Mouse (Mus musculus) thymus, postnatal 4 days (tissue): Measurements from ENCODE around the gene Mars.
"Not testable (repeated sequence)": the region's sequence is repeated elsewhere in the genome, so short reads cannot be mapped to it uniquely, and the experiment has no call there.

Experiments
- DNase-seq: peaks from one replicate; pipeline ENCODE4 v3.0.0; 2021

Mars gene

DNA sequence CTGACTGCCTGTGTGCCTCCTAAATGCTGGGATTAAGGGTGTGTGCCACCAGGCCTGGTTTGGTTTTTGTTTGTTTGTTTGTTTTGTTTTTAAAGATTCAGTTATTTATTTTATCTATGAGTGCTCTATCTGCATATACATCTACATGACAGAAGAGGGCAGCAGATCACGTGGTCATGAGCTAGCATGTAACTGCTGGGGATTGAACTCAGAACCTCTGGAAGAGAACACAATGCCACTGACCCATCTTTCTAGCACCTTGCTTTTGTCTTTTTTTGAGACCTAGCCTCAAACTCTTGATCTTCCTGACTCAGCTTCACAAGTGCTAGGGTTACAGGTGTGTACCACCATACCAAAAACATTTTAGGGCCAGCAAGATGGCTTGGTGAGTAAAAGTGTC, 23.7 kb upstream of the Mars start:
- DNase-seq: no peak

DNA sequence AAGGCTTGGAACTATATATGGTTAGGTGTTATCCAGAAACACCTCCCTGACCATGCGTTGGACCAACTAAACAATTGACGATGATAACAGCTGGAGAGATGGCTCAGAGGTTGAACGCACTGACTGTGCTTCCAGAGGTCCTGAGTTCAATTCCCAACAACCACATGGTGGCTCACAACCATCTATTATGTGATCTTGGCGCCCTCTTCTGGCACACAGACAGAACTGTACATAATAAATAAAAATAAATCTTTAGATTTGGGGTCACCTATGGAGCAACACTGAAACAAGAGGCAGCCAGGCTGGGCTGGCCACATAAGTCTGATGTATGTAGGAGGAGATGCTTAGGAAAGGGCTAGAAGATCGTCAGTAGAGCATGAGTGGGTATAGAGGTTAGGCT, 21.6 kb upstream of the Mars start:
- DNase-seq: peak; percentile 61

DNA sequence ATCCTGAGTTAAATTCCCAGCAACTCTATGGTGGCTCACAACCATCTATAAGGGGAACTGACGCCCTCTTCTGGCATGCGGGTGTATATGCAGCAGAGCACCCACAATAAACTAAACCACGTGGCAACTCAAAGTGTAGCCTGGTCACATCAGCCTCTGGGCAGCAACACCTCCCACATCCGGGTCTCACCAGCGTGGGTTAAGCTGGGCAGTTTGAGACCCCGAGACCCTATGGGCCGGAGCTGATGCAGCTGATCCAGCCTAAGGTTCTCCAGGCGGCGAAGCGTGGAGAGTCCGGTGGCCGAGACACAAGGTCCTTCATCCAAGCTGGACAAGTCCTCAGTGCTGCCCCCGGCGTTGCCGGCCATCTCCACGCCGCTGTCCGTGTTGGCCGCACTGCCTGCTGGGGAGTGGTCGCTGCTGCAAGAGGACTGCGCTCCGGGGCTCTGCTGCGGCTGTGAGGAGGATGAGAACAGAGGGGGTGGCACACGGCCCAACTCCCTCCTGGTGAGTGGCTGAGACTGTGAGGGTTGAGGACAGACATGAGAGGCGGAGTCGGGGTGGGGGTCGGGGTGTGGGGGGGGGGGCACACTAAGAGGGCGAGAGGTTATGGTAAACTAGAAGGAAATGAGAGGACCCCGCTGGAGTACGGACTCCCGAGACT, 20.8 kb upstream of the Mars start:
- no peak for DNase-seq

DNA sequence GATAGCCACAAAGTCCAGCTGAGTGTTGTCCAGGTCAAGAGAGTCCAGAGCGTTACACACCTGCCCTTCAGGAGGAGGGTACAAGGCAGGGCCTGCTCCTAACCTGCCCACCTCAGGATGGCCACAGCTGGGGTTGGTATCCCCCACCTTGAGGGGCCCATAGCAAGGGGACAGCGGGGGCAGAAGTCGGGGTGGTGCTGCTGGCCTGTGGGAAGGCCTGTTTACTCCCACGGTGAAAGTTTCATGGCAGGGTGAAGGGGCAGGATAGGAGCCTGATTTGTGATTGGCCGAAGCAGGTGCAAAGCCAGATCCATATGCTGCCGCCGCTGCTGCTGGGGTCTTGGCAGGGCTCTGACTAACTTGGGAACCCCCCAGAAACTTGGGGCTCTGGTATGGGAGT, 18.6 kb upstream of the Mars start:
- DNase-seq: no peak

DNA sequence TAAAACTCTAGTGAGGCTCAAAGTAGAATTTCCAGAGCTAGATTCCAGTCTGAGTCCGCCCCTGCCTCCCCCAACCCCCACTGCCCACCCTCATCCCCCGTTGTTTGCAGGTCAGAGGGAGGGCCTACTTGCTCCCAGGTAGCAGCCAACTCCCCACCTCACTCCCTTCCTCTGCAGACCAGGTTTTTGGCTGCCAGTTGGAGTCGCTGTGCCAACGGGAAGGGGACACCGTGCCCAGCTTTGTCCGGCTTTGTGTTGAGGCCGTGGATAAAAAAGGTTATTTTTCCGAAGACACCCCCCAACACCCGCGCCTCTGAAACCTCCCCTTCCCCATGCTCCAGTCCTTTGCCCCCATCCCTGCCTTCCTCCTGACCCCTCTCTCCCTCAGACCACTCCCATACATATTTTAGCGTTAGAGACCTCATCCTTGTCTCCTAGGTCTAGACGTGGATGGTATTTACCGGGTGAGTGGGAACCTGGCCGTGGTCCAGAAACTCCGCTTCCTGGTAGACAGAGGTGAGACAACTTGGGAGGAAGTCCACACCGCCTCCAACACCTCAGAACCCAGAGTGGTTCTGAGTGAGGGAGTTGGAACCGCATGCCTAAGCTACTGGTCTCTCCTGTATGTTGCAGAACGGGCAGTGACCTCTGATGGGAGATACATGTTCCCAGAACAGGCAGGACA, 16.0 kb upstream of the Mars start:
- DNase-seq: no peak

DNA sequence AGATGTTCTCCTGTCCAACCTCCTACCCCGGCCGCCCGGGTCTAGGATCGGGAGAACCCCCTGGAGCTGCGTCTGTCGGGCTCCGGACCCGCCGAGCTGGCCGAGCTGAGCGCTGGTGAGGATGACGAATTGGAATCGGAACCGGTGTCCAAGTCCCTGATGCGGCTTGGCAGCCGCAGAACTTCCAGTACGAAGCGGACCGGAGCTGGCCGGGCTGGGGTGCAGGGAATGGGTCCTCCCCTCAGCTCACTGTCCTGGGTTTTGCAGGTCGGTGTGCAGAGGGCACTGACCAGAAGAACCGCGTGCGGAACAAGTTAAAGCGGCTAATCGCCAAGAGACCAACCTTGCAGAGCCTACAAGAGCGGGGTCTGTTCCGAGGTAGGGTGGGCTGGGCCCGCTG, 15.2 kb upstream of the Mars start:
- no peak for DNase-seq

DNA sequence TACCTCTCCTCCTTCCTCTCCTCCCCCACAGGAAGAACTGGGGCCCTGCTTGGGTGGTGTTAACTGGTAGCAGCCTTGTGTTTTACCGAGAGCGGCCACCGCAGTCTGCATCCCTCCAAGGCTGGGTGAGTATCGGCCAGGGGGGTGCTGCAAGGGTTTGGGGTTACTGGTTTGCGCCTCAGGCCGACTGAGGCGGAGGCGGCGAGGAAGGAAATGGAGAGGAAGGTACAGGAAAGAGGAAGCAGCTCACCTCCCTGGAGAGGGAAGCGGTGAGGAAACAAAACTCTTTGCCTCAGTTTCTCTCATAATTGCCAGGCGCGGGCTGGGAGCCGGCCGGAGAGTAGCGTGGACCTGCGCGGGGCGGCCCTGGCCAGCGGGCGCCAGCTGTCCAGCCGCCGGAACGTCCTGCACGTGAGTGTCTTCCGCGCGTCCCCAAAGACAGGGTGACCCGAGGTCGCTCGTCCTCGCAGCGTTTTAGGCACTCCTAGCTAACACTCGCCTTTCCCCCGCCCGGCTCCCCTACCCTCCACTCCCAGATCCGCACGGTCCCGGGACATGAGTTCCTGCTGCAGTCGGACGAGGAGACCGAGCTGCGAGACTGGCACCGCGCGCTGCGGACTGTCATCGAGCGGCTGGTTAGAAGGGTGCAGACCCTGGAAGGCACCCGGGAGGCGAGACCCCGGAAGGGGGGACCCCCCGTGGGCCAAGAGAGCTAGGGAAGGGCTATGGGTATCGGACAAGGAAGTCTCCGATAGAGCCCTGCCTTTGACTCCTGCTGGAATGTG, 14.6 kb upstream of the Mars start:
- DNase-seq: peak; percentile 74

DNA sequence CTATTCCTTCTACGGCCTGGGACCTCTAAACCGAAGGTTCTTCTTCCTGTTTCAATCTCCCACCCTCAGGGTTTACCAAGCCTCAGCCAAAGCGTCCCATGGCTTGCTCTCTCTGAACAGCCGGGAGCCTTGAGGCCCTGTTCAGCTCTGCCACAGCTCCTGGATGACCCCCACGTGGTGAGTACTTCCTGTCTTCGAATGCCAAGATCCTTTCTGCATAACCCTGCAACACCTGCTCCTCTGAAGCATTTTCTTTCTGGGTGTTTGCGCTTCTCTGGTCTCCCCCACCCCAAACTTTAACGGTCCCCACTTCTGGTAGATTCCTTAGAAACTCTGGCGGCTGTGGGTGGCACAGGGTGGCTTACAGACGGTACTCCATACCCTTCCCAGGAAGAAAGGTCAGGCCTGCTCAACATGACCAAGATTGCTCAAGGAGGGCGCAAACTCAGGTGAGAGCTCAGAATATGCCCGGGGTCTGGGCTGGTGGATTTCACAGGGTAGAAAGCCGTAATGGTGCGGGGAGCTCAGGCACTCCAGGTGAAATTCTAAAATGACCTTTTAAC, 13.9 kb upstream of the Mars start:
- peak; percentile 70 for DNase-seq

DNA sequence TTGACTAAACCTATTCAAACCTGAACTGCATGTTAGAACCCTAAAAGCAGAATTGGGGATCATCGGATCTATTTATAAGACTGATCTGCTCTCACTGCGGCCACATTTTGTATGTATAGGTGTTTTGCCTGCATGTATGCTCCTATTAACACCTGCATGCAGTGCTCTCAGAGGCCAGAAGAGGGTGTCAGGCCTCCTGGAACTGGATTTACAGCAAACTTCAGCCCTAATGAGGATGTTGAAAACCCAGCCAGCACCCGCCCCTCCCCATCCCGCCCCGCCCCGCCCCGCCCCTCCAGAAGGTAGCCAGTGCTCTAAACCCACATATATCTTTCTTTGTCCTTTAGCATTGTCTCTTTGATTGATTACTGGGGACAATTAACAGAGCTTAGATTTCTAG, 12.9 kb upstream of the Mars start:
- peak; percentile 90 for DNase-seq

DNA sequence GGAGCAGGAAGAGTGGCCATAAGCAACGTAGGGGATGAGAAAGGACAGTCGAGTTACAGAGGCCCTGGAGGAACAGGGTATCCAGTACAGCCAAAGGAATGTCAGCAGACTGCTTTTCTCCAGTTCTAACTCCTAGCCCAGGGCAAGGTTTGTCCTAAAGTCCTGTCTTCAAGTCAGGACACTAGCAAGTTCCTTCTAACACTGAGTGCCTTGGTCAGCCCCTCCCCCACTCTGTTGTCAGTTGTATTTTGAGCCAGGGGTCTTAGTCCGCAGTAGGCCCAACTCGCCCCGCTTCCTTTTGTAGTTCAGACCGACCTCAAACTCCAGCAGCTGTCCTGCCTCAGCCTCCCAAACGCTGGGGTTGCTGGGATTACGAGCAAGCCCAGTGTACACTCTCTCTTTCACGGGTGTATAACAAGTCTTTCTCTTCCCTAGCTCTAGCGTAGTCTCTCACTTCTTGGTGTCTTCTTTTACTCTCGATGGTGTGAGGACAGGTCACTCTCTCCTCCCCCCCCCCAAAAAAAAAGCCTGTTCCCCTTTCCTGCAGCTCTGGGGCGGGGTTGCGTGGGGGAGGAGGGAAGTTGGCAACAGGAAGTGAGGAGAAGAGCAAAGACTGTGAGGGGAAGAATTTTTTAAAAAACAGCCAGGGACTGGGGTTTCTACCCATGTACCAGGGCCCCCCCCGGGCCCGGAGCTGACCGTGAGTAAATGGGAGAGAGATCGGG, 11.7 kb upstream of the Mars start:
- peak; percentile 70 for DNase-seq

DNA sequence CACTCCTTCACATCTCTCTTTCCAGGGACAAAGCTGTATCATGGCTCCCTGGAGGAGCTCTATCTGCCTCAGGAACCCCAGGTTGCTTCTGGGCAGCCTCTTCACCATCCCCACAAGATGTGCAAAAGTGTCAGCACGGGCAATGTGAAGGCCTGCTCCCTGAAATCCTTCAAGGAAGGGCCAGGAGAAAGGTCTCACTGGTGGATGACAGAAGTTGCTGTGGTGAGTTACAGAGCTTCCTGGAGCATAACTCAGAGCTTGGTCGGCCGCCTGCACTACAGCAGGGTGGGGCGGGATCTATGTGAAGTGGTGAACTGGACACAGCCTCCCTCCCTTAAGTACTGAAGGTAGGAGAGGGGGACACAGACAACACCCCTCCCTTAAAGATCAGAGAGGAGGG, 11.1 kb upstream of the Mars start:
- peak; percentile 52 for DNase-seq

DNA sequence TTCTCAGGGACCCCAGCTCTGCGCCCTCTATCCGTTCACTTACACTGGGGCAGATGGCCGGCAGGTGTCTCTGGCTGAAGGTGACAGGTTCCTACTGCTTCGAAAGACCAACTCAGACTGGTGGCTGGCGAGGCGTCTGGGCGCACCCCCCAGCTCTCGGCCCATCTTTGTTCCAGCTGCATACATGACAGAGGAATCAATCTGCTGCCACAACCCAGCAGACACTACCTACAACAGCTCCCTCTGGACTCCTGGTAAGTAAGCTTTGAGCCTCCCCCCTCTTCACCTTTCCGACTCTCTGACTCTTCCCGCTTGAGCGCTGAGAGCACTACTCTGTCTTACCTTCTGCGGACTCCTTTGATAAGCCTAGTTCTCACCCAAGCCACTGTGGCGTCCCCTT, 10.6 kb upstream of the Mars start:
- DNase-seq: peak; percentile 59

DNA sequence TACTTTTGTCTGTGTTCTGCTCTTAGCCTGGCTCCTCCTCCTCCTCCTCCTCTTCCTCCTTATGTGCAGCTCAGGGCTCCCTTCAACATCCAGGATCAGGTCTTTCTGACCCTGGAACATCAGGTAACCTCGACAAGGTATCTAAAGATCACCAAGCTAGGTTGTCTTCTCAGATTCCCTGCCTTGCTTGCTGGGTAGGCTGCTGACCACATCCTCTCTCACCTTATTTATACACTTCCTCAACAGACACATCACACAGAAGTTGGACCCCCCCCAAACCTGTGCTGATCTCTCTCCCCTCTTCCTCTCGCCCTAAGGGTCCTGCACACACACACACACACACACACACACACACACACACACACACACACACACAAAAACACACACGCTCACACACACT, 10.0 kb upstream of the Mars start, which contains the start of gene Arhgap9:
Gene Arhgap9, plus strand, starts transcription at position 344 of the 400 bp plus-strand sequence.
- DNase-seq: peak; percentile 57

DNA sequence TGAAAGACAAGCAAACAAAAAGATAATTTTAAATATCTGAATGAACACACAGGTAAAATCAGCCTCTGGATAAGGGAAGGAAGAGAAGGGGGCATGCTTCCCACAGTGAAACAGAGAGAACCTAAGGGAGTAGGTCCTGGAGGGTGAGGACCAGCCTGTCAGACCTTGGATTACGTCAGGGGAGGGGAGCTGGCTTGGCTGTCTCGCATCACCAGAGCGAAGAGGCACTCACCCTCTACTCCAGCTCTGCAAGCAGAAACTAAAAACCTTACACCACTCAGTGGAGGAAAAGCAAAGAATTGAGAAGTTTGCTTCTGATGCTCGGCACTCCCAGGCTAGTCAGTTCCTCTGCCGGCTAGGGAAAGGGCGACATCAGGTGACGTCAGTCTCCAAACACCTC, 8.4 kb upstream of the Mars start:
- DNase-seq: no peak

DNA sequence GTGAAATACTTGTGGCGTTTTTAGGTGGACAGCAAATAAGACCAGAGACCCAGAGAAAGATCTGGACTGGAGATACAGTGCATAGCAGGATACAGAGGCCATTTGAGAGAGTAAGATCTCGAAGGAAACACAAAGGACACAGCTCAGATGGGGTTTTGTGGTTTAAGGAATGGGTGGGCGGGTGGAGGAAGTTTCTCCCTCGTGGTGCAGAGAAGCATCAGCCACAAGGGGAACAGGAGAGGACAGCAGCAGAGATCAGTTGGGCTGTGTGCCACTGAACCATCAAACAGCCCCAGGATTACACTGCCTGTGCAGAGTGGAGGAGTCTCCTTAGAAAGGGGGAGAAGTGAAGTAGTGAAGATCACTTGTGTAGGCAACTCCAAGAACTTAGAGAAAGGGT, 6.4 kb upstream of the Mars start:
- no peak for DNase-seq

DNA sequence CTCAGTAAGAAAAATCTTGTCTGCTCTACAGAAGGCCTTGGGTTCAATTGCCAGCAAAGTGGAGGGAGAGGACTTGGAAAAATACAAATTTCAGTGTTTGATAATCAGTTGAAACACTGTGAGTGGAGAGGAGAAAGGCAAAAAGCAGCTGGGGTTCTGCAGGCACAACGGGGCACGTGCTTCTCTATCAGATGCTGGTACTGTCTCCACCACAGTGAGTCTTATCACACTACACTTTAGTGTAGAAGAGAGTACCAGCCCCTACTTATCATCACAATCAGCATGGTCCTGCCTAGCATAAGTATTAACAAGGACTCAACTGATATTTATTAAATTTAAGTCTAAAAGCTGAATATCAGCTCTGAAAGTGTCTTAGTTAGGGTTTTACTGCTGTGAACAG, 5.7 kb upstream of the Mars start:
- DNase-seq: no peak

DNA sequence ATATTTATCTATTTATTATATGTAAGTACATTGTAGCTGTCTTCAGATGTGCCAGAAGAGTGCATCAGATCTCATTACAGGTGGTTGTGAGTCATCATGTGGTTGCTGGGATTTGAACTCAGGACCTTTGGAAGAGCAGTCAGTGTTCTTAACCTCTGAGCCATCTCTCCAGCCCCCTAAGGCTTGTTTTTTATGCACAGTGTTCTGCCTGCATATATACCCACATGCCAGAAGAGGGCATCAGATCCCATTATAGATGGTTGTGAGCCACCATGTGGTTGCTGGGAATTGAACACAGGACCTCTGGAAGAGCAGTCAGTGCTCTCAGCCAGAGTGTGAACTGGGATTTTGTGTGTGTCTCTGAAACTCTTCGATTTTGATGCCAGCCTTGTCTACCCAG, 3.4 kb upstream of the Mars start:
- not testable (repeated sequence) for DNase-seq

DNA sequence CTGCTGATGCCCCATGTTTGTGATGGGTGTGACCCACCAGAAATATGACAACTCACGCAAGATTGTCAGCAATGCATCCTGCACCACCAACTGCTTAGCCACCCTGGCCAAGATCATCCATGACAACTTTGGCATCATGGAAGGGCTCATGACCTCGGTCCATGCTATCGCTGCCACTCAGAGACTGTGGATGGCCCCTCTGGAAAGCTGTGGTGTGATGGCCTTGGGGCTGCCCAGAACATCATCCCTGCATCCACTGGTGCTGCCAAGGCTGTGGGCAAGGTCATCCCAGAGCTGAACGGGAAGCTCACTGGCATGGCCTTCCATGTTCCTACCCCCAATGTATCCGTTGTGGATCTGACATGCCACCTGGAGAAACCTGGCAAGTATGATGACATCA, 1.9 kb upstream of the Mars start:
- DNase-seq: not testable (repeated sequence)

DNA sequence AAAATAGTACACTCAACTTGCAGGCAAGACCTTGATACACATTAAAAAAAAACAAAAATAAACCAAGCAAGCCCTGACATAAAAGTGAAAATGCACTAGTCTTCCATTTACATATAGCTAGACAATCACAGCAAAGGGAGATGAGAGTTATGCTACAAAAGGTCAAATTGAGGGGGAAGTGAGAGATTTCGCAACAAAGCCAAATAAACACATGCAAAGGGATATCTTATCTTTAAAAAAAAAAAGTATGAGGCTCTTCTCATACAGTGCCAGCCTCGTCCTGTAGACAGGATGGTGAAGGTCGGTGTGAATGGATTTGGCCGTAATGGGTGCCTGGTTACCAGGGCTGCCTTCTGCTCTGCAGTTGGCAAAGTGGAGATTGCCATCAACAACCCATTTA, 1.3 kb upstream of the Mars start:
- no peak for DNase-seq

DNA sequence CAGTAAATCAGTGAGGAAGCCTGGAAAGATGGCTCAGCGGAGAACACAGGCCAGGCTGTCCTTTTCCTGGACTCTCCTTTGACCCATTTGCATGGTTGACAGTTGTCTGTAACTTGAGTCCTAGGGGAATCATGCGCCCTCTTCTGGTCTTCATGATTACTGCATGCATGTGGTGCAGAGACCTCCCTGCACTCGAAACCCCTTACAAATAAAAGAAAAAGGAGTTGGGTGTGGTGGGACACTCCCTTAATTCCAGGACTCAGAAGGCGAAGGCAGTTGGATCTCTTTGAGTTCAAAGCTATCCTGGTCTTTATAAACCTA, 730 bp upstream of the Mars start:
- DNase-seq: peak; percentile 90

DNA sequence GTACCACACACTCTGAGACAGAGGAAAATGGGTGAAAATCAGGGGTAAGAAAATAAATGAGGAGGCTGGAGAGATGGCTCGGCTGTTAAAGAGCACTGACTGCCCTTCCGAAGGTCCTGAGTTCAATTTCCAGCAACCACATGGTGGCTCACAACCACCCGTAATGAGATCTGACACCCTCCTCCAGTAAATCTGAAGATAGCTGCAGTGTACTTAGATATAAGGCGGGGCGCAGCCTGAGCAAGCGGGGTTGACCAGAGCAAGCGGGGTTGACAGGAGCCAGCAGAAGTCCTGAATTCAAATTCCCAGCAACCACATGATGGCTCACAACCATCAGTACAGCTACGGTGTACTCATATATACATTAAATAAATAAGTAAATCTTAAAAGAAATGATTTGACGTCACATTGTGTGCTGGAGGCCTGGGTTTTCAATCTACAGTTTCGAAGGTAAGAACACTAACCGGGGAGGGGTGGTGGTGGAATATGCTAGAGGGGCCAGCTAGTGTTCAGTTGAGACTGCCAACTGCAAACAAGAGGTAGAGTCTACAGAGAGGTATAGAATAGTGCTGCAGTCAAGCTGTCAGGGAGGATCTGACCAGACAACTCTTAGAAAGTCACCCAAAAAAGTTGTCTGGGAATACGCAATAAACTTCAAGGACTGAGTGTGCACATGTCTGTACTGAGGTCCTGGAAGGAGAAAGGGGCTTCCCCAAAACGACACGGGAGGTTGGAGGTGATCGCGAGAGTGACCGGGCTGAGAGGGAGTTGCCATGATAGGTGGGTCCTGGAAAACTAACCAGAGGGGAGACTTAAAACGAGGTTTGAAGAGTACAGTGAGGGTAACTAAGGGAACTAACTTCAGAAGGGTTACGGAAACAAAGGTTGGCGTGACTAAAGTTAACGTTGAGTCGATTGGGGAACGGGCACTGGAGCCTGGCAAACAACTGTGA, 787 bp downstream of the Mars start:
- DNase-seq: no peak

DNA sequence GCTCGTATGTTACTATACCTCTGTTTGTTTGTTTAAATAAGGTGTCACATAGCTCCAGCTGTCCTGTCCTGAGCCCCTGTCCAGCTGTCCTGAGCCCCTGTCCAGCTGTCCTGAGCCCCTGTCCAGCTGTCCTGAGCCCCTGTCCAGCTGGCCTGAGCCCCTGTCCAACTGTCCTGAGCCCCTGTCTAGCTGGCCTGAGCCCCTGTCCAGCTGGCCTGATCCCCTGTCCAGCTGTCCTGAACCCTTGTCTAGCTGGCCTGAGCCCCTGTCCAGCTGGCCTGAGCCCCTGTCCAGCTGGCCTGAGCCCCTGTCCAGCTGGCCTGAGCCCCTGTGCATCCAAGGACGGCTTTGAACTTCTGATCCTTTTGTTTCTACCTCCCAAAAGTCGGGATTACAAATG, 2.4 kb downstream of the Mars start:
- not testable (repeated sequence) for DNase-seq
